Mouse (Mus musculus) lung, postnatal 0 days (tissue): ENCODE measurements around the gene Fam69a.

Experiments
- CTCF ChIP-seq: IDR thresholded peaks from 2 replicates; pipeline ENCODE4 v1.5.1; 2016; ENCODE audit warnings: antibody characterized with exemption, mild to moderate bottlenecking
- EP300 ChIP-seq: IDR thresholded peaks from 2 replicates; pipeline ENCODE4 v1.6.1; 2016; ENCODE audit warnings: antibody characterized with exemption, mild to moderate bottlenecking, control low read depth

DNA sequence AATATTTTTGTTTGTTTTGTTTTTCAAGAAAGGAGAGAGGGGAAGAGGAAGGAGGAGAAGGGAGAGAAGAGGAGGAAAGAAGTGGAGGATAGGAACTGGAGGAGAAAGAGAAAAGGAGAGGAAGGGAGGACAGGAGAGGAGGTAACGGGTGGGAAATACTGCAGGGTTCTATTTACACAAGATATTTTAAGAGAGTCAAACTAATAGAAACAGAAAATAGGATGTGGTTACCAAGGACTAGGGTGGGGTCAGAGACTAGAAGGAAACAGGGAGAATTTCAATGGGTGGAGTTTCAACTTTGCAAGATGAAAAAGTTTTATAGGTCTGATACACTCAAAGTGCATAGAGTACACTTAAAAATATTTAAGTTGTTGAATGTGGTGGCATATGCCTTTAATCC lies 7.0 kb downstream of the Fam69a start:
- no peak for TF ChIP-seq CTCF
- TF ChIP-seq EP300 = no peak
